Mouse (Mus musculus) T-cell, adult 66 days (primary cell): ENCODE measurements around the gene Gm3373. TPM values are rescaled to one million over a fixed set of nuclear protein-coding genes. Genes with fewer than 3 reads are reported as not detected.

Source experiments
- total RNA-seq, 2 experiments: library from RNA; stranded (reverse); gene quantifications; 3 replicates in 1 of 2; 4 replicates in 1 of 2; pipeline ENCODE4 v1.2.4; 2023

The Gm3373 gene
- total RNA-seq: under 1 TPM in 1 of 2 experiments, not detected in 1; 0.59 TPM

DNA sequence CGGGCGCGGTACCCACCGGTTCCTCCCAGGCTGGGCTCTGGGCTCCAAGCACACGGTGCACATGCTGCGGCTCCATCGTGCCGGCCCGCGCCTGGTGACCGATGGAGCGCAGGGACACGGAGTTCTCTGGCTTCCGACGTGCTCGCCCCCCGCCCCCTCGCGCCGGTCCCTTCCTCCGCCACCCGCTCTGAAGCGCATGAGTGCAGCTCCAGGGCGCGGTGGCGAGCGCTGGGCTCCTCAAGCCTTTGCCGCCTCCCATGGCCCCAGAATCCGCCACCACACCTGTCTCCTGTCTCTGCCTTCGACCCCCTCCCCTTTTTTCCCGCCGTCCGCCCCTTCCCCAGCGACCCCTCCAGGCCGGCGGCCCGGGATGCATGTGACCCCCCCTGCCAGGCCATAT, at the start of gene Gm3373:
TSS of gene Gm3373 (minus strand) at position 101 of the 400 bp plus-strand sequence.

GRCm38 (mm10) chr14:5687357-5687756, 54.0 kb downstream of the Gm3373 start, which contains the start of gene Gm9603:
Gm9603 (minus strand) TSS chr14:5687457.

Other genes starting within 250 kb of the Gm3373 start
- under 1 TPM in 1 of 2 experiments, not detected in 1; 0.71 TPM for gene Gm3488, start 239.9 kb downstream of the Gm3373 start, total RNA-seq
- not detected for gene Gm3532, start 203.1 kb downstream of the Gm3373 start, total RNA-seq
- not detected for gene Gm8265, start 108.5 kb downstream of the Gm3373 start, total RNA-seq
- not detected for gene Gm9603, start 54.1 kb downstream of the Gm3373 start, total RNA-seq
- 1 to 10 TPM; 1.0 to 1.3 TPM for gene Gm3383, start 66.4 kb upstream of the Gm3373 start, total RNA-seq
- not detected for gene Gm3424, start 88.8 kb upstream of the Gm3373 start, total RNA-seq
- under 1 TPM in 1 of 2 experiments, not detected in 1; 0.83 TPM for gene Gm8237, start 138.8 kb upstream of the Gm3373 start, total RNA-seq
- not detected for gene Gm3248, start 220.2 kb upstream of the Gm3373 start, total RNA-seq
- not detected for gene Gm3453, start 237.6 kb upstream of the Gm3373 start, total RNA-seq